26 mouse cellular contexts compared by ENCODE assay signal in the genomic region with DNA sequence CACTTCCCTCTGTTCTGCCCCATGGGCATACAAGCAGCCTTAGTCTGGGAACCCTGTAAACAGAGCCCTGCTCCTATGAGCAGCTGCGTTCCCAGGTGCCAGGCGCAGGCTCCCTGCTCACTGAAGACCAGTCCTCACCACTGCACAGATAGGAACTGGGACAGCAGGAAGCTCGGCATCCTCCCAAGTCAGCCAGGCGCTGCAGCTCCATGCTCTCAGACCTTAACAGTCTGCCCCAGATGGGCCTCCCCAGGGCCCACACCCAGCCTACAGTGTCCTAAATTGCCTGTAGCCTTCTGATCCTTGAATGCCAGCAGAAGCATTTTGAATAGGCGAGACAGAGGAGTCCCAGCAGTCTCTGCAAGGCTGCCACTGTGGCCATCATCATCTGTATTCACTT. TPM values are rescaled to one million over a fixed set of nuclear protein-coding genes. Genes with fewer than 3 reads are reported as not detected.
A peak's percentile ranks its signal among the peaks of the same experiment; 100 is the strongest.
DNase-seq lines count a peak whose midpoint lies in the region; TF ChIP-seq lines count a peak whose summit lies in the region.
"Had no signal": no experiment of that assay in that cellular context is flagged by ENCODE, and none has a peak within 500 bp of the region (broad histone marks: within the 10 kb centered on the region; RNA-seq: fewer than 3 reads in every experiment).

No protein-coding gene starts in this region.

- peak; percentile 51 to 57 for DNase-seq in cerebellum, adult 2 months
- DNase-seq in cerebellum, postnatal 4 days (ENCODE audit: low spot score in 2 of 2), result no peak
- DNase-seq in gastrocnemius, postnatal 14 days, result peak; percentile 54
- no peak for DNase-seq in gastrocnemius, postnatal 25 days
- DNase-seq in cerebellum, adult 9-10 months, result peak; percentile 55
- DNase-seq in lung, postnatal 14 days, result peak; percentile 35
- DNase-seq in spleen, postnatal 4 days (ENCODE audit: low spot score in 2 of 2), result no peak
- no peak for DNase-seq in retina, embryonic 14.5 days (ENCODE audit: low spot score)
- DNase-seq: adrenal gland, postnatal 14 days; heart, postnatal 10 days; kidney, adult 11 months; kidney, postnatal 36 days; liver, postnatal 0 days; retina, postnatal 1 day; right cerebral cortex, postnatal 14 days had no signal

- peak overlapping the region; percentile 34; the same call in 1 of the 2 replicates for H3K27ac ChIP-seq in cerebellum, adult 2 months (ENCODE audit: insufficient read depth, low read length)
- H3K27ac ChIP-seq: forebrain, embryonic 12.5 days; heart, embryonic 13.5 days; hindbrain, embryonic 15.5 days; layer of hippocampus, adult 2 months; left cerebral cortex, adult 2 months; liver, embryonic 12.5 days; midbrain, embryonic 12.5 days; neural tube, embryonic 13.5 days; stomach, embryonic 15.5 days had no signal

- TF ChIP-seq POLR2A in cerebellum, adult 2 months (IDR thresholded peaks at IDR 0.05; ENCODE audit: borderline replicate concordance, insufficient read depth, low read length), result no peak

- WGBS in cerebellum, adult 2 months, result 45% methylated on average over 5 of the region's 5 CpGs

- TF ChIP-seq CTCF in cerebellum, adult 2 months (IDR thresholded peaks at IDR 0.05; ENCODE audit: borderline replicate concordance, insufficient read depth, low read depth, low read length), result no peak

- intact Hi-C loops in gastrocnemius, postnatal 14 days (cut with DNase I; ENCODE audit: low total_unique reads), result no loop called here

- H3K4me3 ChIP-seq in cerebellum, adult 2 months (replicated peaks; ENCODE audit: insufficient read depth, low read depth, low read length), result no peak overlapping the region
- H3K4me3 ChIP-seq: erythroblast, embryonic 14.5 days; forebrain, embryonic 12.5 days; heart, embryonic 13.5 days; hindbrain, embryonic 15.5 days; layer of hippocampus, adult 2 months; left cerebral cortex, adult 2 months; liver, embryonic 12.5 days; megakaryocyte, embryonic 14.5 days; midbrain, embryonic 12.5 days; neural tube, embryonic 13.5 days; stomach, embryonic 15.5 days had no signal

- H3K4me1 ChIP-seq in cerebellum, adult 2 months (ENCODE audit: control insufficient read depth, insufficient read depth, low read length), result peaks cover 16% of the 10 kb centered on the region
- H3K4me1 ChIP-seq: forebrain, embryonic 12.5 days; hindbrain, embryonic 15.5 days; midbrain, embryonic 12.5 days; neural tube, embryonic 13.5 days; stomach, embryonic 15.5 days had no signal

- no peaks in the 10 kb centered on the region for H3K27me3 ChIP-seq in cerebellum, adult 2 months (ENCODE audit: control insufficient read depth, insufficient read depth, low read length)
- H3K27me3 ChIP-seq: forebrain, embryonic 12.5 days; heart, embryonic 13.5 days; hindbrain, embryonic 15.5 days; liver, embryonic 12.5 days; megakaryocyte, embryonic 14.5 days; midbrain, embryonic 12.5 days; neural tube, embryonic 13.5 days; stomach, embryonic 15.5 days had no signal

RNA-seq across cellular contexts. Expression of a gene that starts 23.7 kb away (rescaled TPM):
- 109 and 120 TPM in 2 replicates for polyA plus RNA-seq in cerebellum, adult 2 months (2012; rRNA removed)
- total RNA-seq in gastrocnemius, postnatal 14 days (2021), result 10 to 100 TPM; 34.9 to 35.5 TPM
- 10 to 100 TPM; 29.2 to 33.2 TPM for total RNA-seq in gastrocnemius, postnatal 25 days (2021)

RNA-seq across cellular contexts. Expression of a gene that starts 36.0 kb away (rescaled TPM):
- 19.6 and 21.2 TPM in 2 replicates for polyA plus RNA-seq in cerebellum, adult 2 months (2012; rRNA removed)
- total RNA-seq in gastrocnemius, postnatal 14 days (2021), result 10 to 100 TPM; 19.9 to 20.5 TPM
- total RNA-seq in gastrocnemius, postnatal 25 days (2021), result 10 to 100 TPM; 23.2 to 23.8 TPM

Comparison
In these comparisons a context has a peak if more than half of its experiments do, and no peak if none do; other contexts are left out.
1. DNase-seq: peak in cerebellum, adult 2 months (2 of 2), gastrocnemius, postnatal 14 days (single experiment), cerebellum, adult 9-10 months (single experiment) and lung, postnatal 14 days (single experiment); none in cerebellum, postnatal 4 days (0 of 2), gastrocnemius, postnatal 25 days (single experiment), spleen, postnatal 4 days (0 of 2) and retina, embryonic 14.5 days (single experiment).